In the genomic region with DNA sequence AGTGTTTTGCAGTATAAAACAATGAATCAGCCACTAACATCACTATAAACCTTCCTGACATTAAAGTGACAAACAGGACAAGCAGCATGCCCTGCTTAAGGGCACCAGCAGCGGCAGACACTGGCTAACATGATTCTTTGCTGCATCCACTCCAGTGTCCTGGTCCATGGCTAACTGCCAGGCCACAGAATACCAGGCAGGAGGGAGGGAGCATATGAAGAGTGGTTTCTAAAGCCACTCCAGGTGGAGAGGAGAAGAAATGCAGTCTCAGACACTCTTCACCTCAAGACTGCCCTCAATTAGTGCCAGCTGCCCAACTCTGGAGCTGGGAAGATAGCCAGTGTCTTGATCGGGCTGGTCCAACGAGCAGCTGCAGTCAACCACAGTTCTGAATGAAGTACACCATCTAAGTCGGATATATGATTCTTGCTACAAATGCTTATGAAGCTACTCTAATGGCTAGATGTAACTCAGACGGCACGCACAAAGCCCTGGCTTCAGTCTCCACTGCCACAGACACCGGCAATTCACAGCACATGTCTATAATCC, we compare ENCODE assay signal across 25 mouse cellular contexts.
DNase-seq lines count a peak whose midpoint lies in the region; ATAC-seq and TF ChIP-seq lines count a peak whose summit lies in the region.
"Had no signal": no experiment of that assay in that cellular context is flagged by ENCODE, and none has a peak within 500 bp of the region (broad histone marks: within the 10 kb centered on the region; RNA-seq: fewer than 3 reads in every experiment).

No protein-coding gene starts in this region.

- ATAC-seq in embryonic facial prominence, embryonic 14.5 days (ENCODE audit: low read depth) = no peak
- ATAC-seq in lung, postnatal 0 days = peak; percentile 48; the same call in 1 of the 2 replicates
- ATAC-seq in midbrain, embryonic 15.5 days (replicated peaks) = no peak
- ATAC-seq: forebrain, postnatal 0 days; intestine, postnatal 0 days; Patski had no signal

- no peak overlapping the region for H3K4me2 ChIP-seq in embryonic facial prominence, embryonic 14.5 days (ENCODE audit: low read depth, low read length)
- H3K4me2 ChIP-seq in lung, postnatal 0 days (replicated peaks; ENCODE audit: low read depth, low read length) = no peak overlapping the region
- no peak overlapping the region for H3K4me2 ChIP-seq in midbrain, embryonic 15.5 days
- H3K4me2 ChIP-seq: embryonic facial prominence, embryonic 15.5 days; forebrain, embryonic 12.5 days; hindbrain, embryonic 12.5 days; limb, embryonic 13.5 days; liver, embryonic 11.5 days; midbrain, embryonic 12.5 days had no signal

- TF ChIP-seq CTCF in lung, postnatal 0 days (IDR thresholded peaks at IDR 0.05) = no peak

- WGBS in embryonic facial prominence, embryonic 14.5 days = 71% methylated on average over 7 of the region's 7 CpGs
- WGBS in embryonic facial prominence, embryonic 10.5 days = 92% methylated on average over 7 of the region's 7 CpGs
- 67% methylated on average over 7 of the region's 7 CpGs for WGBS in lung, postnatal 0 days
- WGBS in midbrain, embryonic 15.5 days = 89% methylated on average over 7 of the region's 7 CpGs

- peak; percentile 29 for DNase-seq in embryonic facial prominence, embryonic 14.5 days (ENCODE audit: low spot score)
- DNase-seq in embryonic facial prominence, embryonic 10.5 days (ENCODE audit: low spot score) = no peak
- peak; percentile 31 for DNase-seq in lung, postnatal 0 days (ENCODE audit: low spot score)
- no peak for DNase-seq in lung, postnatal 14 days
- DNase-seq in Muller cell, postnatal 12 days (ENCODE audit: inconsistent ontology term) = peak; percentile 34
- no peak for DNase-seq in thymus, postnatal 4 days
- DNase-seq: adrenal gland, postnatal 25 days; cerebellum, adult 2 months; forebrain, postnatal 0 days; heart, postnatal 36 days; kidney, adult 9 months; kidney, postnatal 14 days; thymus, adult 2 months; thymus, postnatal 36 days had no signal

- no peaks in the 10 kb centered on the region for H3K4me1 ChIP-seq in embryonic facial prominence, embryonic 14.5 days (ENCODE audit: control insufficient read depth, insufficient read depth, low read length)
- H3K4me1 ChIP-seq in embryonic facial prominence, embryonic 10.5 days = peaks cover 18% of the 10 kb centered on the region
- H3K4me1 ChIP-seq in lung, postnatal 0 days (ENCODE audit: insufficient read depth, low read depth, low read length) = no peaks in the 10 kb centered on the region
- no peaks in the 10 kb centered on the region for H3K4me1 ChIP-seq in midbrain, embryonic 15.5 days
- H3K4me1 ChIP-seq: embryonic facial prominence, embryonic 15.5 days; forebrain, embryonic 12.5 days; heart, embryonic 10.5 days; hindbrain, embryonic 12.5 days; limb, embryonic 13.5 days; midbrain, embryonic 12.5 days had no signal

- no peak overlapping the region for H3K9ac ChIP-seq in embryonic facial prominence, embryonic 14.5 days (ENCODE audit: low read depth, low read length)
- H3K9ac ChIP-seq in lung, postnatal 0 days (replicated peaks; ENCODE audit: low read depth) = no peak overlapping the region
- H3K9ac ChIP-seq in midbrain, embryonic 15.5 days = no peak overlapping the region
- H3K9ac ChIP-seq: embryonic facial prominence, embryonic 15.5 days; forebrain, embryonic 12.5 days; forebrain, postnatal 0 days; hindbrain, embryonic 12.5 days; limb, embryonic 13.5 days; midbrain, embryonic 12.5 days had no signal

- TF ChIP-seq EP300 in lung, postnatal 0 days (IDR thresholded peaks at IDR 0.05) = no peak

- H3K4me3 ChIP-seq in embryonic facial prominence, embryonic 14.5 days (ENCODE audit: low read depth, low read length) = no peak overlapping the region
- no peak overlapping the region for H3K4me3 ChIP-seq in embryonic facial prominence, embryonic 10.5 days
- no peak overlapping the region for H3K4me3 ChIP-seq in lung, postnatal 0 days (ENCODE audit: low read depth, low read length)
- H3K4me3 ChIP-seq in midbrain, embryonic 15.5 days = no peak overlapping the region
- H3K4me3 ChIP-seq: embryonic facial prominence, embryonic 15.5 days; forebrain, embryonic 12.5 days; heart, embryonic 10.5 days; hindbrain, embryonic 12.5 days; limb, embryonic 13.5 days; midbrain, embryonic 12.5 days had no signal

- H3K9me3 ChIP-seq in embryonic facial prominence, embryonic 14.5 days (ENCODE audit: control insufficient read depth, low read length) = no peaks in the 10 kb centered on the region
- no peaks in the 10 kb centered on the region for H3K9me3 ChIP-seq in embryonic facial prominence, embryonic 10.5 days
- H3K9me3 ChIP-seq in lung, postnatal 0 days (ENCODE audit: low read length) = no peaks in the 10 kb centered on the region
- no peaks in the 10 kb centered on the region for H3K9me3 ChIP-seq in midbrain, embryonic 15.5 days
- H3K9me3 ChIP-seq: embryonic facial prominence, embryonic 15.5 days; forebrain, embryonic 12.5 days; heart, embryonic 10.5 days; hindbrain, embryonic 12.5 days; limb, embryonic 13.5 days; midbrain, embryonic 12.5 days had no signal

- no peaks in the 10 kb centered on the region for H3K27me3 ChIP-seq in embryonic facial prominence, embryonic 14.5 days (replicated peaks; ENCODE audit: control insufficient read depth, insufficient read depth, low read length)
- no peaks in the 10 kb centered on the region for H3K27me3 ChIP-seq in embryonic facial prominence, embryonic 10.5 days (replicated peaks; ENCODE audit: low read depth, poor library complexity, severe bottlenecking)
- no peaks in the 10 kb centered on the region for H3K27me3 ChIP-seq in lung, postnatal 0 days (replicated peaks; ENCODE audit: insufficient read depth, low read length)
- H3K27me3 ChIP-seq in midbrain, embryonic 15.5 days (replicated peaks) = no peaks in the 10 kb centered on the region
- H3K27me3 ChIP-seq: CH12.LX; embryonic facial prominence, embryonic 15.5 days; forebrain, embryonic 12.5 days; hindbrain, embryonic 12.5 days; limb, embryonic 13.5 days; midbrain, embryonic 12.5 days had no signal

- H3K36me3 ChIP-seq in embryonic facial prominence, embryonic 14.5 days (ENCODE audit: control insufficient read depth, insufficient read depth, low read length) = no peaks in the 10 kb centered on the region
- no peaks in the 10 kb centered on the region for H3K36me3 ChIP-seq in embryonic facial prominence, embryonic 10.5 days (replicated peaks)
- H3K36me3 ChIP-seq in lung, postnatal 0 days (ENCODE audit: insufficient read depth, low read length) = no peaks in the 10 kb centered on the region
- no peaks in the 10 kb centered on the region for H3K36me3 ChIP-seq in midbrain, embryonic 15.5 days (replicated peaks)
- H3K36me3 ChIP-seq: embryonic facial prominence, embryonic 15.5 days; forebrain, embryonic 12.5 days; heart, embryonic 10.5 days; hindbrain, embryonic 12.5 days; limb, embryonic 13.5 days; midbrain, embryonic 12.5 days had no signal

- no peak overlapping the region for H3K27ac ChIP-seq in embryonic facial prominence, embryonic 14.5 days (replicated peaks; ENCODE audit: low read depth, low read length)
- H3K27ac ChIP-seq in embryonic facial prominence, embryonic 10.5 days (replicated peaks) = no peak overlapping the region
- no peak overlapping the region for H3K27ac ChIP-seq in lung, postnatal 0 days (ENCODE audit: low read length)
- no peak overlapping the region for H3K27ac ChIP-seq in midbrain, embryonic 15.5 days
- H3K27ac ChIP-seq: embryonic facial prominence, embryonic 15.5 days; forebrain, embryonic 12.5 days; heart, embryonic 10.5 days; hindbrain, embryonic 12.5 days; limb, embryonic 13.5 days; midbrain, embryonic 12.5 days had no signal

Comparison
In these comparisons a context has a peak if more than half of its experiments do, and no peak if none do; other contexts are left out.
1. DNase-seq: peak in embryonic facial prominence, embryonic 14.5 days (single experiment), lung, postnatal 0 days (single experiment) and Muller cell, postnatal 12 days (single experiment); none in embryonic facial prominence, embryonic 10.5 days (single experiment), lung, postnatal 14 days (single experiment) and thymus, postnatal 4 days (single experiment).